Mouse (Mus musculus): ENCODE measurements around the gene Ppp2r5a.
"Not testable (repeated sequence)": the region's sequence is repeated elsewhere in the genome, so short reads cannot be mapped to it uniquely, and the experiment has no call there.

The Ppp2r5a gene

DNA sequence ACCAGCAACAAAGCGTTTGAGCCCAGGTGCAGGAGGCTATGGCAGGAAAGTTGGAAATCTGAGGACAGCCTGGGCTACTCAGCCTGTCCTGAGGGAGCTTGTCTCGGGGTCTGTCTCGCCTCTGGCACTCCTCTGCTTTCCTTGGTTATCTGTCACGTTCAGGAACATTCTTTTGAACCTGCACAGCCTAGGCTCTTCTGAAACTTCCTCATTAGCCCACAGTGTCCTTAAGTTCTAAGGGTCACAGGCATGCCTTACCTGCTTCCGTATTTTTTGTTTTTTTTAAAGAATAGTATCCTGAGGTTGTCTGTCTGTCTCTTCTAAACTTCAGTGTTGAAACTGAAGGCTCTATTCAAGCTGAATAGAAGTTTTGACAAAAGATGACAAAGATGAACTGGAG, at the start of gene Ppp2r5a:
Ppp2r5a (minus strand) TSS at position 199 of the 400 bp plus-strand sequence.
- no peak for DNase-seq (ENCODE audit: extremely low spot score)

DNA sequence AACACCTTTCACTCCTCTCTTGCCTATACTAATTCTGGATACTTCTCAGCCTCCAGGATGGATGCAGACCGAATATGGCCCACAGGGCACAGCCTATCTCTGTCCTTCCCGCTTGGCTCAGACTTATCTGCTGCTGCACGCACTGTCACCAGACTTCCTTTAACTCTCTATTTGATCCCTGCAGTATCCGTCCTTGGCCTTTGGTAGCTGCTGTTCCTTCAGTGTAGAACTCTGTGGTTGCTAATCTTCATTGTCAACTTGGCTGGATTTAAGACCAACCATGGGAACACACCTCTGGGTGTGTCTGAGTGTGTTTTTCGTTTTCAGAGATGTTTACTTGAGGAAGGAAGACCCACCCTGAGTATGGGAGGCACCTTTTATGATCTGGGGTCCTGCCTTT, 47.5 kb upstream of the Ppp2r5a start:
- no peak for DNase-seq (ENCODE audit: extremely low spot score)

DNA sequence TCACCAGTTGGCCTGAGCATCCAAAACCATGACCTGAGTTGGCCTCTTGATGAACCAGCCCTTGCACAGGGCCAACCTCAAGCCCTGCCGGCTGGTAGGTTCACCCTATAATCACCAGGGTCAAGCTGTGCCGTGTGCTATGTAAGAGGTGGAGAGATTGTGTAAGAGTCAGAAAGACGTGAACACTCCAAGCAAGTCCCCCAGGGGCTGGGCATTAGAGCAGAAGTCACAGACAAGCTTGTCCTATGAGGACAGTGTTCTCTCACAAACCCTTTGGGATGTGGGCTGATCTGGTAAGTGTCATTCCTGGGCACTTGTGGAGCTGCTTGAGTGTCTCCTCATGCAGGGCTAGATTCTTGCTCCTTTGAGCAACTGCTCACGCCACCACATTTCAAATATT, 46.5 kb upstream of the Ppp2r5a start:
- DNase-seq (ENCODE audit: extremely low spot score), result no peak

DNA sequence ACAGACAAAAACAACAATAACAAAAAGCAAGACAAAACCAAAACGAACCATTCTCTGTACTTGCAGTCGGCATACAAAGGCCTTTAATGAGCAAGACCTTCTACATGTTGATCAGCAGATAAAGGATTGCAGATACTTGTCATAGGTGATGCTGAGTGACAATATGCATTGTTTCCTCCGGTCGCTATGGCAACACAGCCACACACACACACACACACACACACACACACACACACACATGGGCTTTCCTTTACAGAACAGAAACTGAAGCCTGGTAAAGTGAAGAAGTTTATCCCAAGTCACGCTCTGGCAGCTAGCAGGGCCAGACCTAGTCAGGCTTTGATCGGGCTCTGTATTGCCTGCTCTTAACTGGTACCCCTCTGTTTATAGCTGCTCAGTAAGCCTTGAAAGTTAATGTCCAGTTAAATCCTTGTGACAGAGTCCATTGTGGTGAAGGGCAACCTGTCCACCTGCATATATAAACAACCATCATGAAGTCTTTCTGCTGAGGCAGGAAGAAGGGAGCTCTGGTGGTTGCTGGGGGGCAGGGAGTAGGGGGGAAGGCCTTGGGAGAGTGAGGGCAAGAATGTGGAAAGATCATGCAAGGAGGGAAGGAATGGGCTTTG, 44.4 kb upstream of the Ppp2r5a start:
- DNase-seq (ENCODE audit: extremely low spot score), result no peak

DNA sequence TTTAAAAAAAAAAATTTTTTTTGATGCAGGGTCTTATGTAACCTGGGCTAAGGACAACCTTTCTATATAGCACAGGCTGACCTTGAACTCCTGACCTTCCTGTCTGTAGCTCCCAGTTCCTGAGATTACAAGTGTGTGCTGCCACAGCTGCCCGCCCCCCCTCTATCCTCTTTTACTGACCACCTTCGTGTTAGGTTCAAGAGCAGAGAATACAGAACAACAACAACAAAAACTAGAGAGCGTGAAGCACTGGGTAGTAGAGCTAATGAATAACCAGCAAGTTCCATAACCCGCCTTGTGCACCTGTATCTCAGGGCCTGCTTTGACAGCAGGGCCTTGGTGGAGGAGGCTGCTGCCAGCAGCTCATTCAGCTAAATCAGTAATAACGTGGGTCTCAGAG, 43.2 kb upstream of the Ppp2r5a start:
- DNase-seq (ENCODE audit: extremely low spot score), result no peak

DNA sequence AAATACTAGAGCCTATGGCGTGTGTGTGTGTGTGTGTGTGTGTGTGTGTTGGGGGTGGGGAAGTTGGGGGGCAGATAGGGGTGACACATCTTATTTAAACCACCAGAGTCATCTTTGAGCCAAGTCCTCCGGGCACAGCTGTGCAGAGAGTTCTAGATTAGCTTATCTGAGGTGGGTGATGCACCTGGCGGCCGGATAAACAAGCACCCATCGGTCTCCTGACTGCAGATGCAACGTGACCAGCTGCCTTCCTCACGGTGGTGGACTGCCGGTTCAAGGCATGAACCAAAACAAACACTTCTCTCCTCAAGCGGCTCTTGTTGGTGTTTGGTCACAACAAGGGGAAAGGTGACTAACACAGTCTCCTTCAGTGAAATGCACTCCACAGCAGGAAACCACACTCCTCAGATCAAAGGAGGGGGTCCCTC, 42.8 kb upstream of the Ppp2r5a start:
- DNase-seq (ENCODE audit: extremely low spot score), result no peak

DNA sequence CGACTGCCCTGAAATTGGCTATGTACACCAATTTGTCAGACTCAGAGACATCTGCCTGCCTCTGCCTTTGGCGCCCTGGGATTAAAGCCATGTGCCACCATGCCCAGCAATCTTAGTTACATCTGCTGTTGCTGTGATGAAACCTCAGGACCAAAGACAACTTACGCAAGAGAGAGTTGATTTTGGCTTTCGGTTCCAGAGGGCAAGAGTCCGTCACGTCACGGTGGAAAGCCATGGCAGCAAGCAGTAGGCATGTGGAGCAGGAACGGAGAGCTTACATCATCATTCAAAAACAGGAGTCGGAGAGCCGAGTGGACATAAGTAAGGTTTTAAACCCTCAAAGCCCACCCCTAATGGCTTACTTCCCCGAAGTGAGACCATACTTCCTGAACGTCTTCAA, 42.3 kb upstream of the Ppp2r5a start:
- no peak for DNase-seq (ENCODE audit: extremely low spot score)

DNA sequence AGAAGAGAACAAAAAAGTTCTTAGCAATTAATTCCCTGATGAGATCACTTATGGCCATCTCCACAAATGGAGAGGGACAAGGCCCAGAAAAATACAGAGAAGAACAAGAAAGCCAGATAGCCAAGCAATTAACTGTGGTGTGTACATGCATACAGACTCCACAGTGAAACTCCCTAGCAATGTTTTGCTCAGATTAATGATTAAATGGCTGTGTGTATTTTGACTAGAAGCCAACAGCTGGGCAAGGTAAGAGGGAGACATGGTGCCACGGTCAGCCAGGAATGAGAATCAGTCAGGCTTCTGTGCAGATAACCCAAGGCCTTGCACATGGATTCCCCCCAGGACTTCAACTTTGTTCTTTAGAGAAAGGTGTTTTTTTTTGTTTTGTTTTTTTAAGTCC, 41.4 kb upstream of the Ppp2r5a start:
- DNase-seq (ENCODE audit: extremely low spot score), result no peak

DNA sequence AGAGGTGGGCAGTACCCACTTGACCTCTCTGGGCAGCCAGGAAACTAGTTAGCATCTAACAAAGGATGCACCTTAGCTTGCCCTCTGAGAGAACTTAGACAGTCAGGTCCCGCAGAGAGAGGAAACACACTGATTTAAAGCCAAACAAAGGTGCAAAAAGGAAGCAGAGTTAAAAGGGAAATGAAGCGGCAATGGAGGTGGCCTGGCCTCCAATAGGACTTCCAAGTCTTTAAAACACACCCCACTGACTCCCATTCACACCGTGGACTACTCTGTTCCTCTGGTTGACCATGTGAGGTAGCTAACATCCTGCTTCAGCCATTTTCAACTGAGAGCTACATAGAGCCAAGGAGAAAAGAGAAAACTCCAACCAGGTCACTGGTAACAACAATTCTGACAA, 35.9 kb upstream of the Ppp2r5a start:
- DNase-seq (ENCODE audit: extremely low spot score), result no peak

DNA sequence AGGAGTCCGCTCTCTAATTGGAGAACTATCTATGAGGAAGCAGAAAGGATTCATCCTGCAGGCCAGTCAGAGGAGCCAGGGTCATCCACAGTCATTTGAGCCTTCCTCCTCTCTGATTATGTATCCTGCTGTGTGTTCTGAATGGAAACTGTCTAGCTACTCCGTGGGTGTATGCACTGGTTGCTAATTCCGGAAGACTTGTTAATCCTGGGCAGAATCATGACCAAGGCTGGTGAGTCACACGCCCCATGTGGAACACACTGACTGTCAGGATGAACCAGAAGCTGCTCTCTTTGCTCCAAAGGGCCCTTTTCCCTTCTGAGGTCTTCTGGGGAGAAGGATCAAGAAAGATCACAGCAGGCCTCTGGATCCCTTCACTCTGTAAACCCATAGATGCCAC, 35.5 kb upstream of the Ppp2r5a start:
- DNase-seq (ENCODE audit: extremely low spot score), result no peak

DNA sequence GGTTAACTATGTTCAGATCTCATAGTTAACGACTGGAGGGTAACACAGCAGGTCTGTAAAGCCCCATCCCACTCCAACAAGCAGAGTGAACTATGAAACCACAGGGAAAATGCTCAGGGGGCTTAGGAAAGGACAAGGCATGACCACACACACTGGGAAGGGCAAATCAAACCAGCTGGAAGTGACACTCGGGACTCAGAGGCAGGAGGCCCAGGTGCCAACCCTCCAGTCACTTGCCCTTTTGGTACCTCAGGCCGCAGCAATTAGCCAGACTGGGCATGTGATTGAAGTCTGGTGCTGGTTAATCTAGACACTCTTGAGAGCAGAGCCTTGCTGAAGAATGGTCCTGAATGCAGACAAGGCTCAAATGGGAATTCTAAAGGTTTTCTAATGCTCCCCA, 33.6 kb upstream of the Ppp2r5a start:
- DNase-seq (ENCODE audit: extremely low spot score), result no peak

DNA sequence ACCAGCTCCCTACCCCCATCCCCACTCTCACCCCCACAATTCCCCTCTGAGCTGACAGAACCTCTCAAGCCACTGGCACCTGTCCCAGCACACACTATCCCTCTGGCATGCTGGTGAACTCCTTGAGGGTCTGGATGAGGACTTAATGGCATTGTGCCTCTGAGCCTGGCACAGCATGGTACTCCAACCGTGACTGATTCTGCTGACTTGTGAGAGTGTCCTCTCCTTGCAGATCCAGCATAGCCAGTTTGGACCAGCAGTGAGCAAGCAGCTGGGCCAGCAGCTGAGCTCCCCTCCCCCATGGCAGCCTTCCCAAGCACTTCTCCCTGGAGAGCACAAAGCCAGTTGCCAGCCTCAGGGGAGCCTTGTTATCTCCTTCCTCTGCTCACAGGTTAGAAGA, 32.3 kb upstream of the Ppp2r5a start:
- no peak for DNase-seq (ENCODE audit: extremely low spot score)

DNA sequence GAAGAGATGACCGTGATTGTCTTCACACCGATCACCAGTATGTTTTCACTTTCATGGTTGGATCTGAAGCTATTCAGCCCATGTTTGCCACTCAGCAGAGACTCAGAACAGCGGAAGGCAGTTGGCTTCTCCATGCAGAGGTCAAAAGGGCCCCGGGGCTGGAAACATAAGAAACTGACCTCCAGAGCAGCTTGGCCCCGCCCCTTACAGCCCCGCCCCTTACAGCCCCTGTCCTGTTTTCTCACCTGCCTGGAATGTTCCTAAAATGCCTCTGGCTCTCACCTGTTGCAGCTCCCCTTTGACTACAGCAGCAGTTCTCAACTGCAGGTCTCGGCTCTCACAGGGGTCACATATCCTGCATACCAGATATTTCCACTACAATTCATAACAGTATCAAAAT, 29.5 kb upstream of the Ppp2r5a start:
- DNase-seq (ENCODE audit: extremely low spot score), result no peak

DNA sequence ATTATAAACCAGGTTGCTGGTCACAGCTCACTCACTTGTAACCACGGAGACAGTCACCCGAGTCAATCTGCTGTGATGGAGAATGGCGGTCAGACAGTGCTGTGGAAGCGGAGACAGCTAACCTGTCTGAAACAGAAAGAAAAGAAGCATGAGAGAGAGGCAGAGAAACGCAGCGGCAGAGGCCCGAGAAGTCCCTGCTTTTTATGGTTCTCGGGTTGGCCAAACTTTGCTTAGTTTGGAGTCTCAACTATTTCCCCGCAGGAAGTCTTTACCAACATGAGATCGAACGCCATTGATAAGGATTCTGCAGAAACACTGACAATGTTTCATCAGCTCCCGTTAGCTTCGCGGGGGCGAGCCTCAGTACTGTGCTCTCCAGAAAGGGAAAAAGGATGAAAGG, 29.0 kb upstream of the Ppp2r5a start:
- no peak for DNase-seq (ENCODE audit: extremely low spot score)

DNA sequence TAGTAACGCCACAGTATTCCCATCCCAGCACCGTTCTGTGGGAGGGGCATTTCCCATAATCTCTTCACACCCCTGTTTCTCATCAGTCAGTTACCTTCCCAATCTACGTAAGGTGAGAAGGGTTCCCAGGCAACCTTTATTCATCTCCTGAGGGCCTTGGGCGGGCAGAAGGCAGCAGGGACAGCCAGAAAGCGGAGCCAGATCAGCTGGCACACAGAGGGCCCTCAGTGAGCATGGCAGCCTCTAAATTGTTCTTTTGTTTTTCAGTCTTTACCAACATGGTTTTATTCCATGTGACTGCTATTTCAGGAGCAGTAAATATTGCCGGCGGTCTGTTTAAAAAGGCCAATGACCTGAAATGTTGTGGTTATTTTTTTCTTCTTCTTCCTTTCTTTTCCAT, 27.0 kb upstream of the Ppp2r5a start:
- DNase-seq (ENCODE audit: extremely low spot score), result no peak

DNA sequence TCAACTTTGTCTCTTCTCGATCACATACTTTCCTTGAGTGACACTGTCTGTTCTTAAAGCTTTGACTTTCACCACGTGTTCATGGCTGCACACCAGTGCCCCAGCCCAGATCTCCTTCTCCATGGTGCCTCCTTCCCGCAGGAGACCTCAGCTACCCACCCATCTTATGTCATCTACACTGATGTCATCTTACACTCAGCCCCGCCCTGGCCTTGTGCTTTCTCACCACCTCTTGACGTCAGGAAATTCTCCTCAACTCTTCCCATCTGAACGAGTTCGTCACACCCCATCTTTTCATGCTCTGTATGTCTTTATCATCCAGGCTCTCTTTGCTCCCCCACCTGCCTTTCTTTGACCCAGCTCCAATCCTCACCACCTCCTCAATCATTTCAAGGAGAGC, 22.8 kb upstream of the Ppp2r5a start:
- DNase-seq (ENCODE audit: extremely low spot score), result no peak

DNA sequence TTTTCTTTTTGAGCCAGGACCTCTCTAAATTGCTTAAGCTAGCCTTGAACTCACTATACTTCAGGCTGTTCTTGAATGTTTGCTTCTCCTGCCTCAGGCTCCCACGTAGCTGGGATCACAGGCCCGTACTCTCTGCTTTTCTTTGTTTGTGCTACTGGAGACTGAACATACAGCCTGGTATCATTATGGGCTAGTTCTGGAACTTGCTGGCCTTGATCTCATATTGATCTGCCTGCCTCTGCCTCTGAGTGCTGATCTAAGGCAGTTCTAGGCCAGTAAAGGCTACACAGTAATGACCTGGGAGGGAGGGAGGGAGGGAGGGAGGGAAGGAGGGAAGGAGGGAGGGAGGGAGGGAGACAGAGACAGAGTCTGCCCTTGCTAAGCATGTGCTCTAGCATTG, 20.1 kb upstream of the Ppp2r5a start:
- no peak for DNase-seq (ENCODE audit: extremely low spot score)

DNA sequence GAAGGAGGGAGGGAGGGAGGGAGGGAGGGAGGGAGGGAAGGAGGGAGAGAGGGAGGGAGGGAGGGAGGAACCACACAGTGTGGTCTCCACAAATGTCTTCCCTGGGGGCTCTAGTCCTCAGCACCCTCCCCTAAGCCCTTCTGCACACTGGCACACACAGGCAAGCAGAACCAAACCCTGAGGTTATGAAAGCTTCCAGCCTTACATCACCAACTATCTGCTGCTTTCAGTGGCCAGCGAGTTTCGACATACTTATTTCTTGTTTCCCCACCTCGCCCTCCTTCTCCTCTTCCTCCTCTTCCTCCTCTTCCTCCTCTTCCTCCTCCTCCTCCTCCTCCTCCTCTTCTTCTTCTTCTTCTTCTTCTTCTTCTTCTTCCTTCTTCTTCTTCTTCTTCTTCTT, 19.6 kb upstream of the Ppp2r5a start:
- DNase-seq (ENCODE audit: extremely low spot score), result not testable (repeated sequence)

DNA sequence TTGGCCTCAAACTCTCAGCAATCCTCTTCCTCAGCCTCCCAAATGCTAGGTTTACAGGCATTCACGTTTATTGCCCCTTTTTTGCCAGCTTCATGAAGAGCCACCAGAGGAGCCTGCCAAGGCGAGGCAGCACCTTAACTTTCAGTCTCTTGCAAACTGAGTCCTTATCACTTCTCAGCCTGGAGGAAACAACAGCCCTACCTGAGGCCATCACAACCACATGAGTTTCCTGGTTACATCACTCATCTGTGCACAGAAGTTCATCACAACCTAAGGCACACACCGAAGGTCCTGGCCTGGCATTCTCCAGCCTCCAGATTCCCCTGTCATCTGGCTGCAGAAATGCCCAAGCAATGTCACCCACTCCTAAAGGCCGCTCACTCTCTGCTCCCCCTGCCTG, 19.1 kb upstream of the Ppp2r5a start:
- DNase-seq (ENCODE audit: extremely low spot score), result no peak

DNA sequence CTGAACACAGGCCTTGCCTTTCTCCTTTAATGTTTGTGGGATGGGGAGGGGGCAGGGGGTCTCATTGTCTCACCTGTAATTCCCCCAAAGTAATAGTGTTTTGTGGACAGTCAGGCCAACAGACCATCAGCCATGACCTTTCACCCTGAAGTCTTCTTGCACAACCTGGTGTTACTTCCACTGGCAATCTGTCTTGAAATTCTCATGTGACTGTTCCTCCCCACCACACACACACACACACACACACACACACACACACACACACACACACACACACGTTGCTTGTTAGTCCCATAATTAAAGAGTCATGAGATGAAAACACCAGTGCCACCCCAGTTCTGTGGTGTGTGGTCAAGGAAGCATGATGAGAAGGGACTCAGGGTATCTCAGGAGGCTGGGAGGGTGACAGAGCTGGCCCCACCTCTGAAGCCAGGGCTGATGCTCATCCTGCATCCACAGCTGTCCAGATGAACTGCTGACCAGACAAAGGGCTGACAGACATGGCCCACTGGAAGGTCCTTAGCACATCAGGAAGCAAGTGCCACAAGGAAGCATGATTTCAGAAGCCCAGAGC, 18.4 kb upstream of the Ppp2r5a start:
- DNase-seq (ENCODE audit: extremely low spot score), result no peak

DNA sequence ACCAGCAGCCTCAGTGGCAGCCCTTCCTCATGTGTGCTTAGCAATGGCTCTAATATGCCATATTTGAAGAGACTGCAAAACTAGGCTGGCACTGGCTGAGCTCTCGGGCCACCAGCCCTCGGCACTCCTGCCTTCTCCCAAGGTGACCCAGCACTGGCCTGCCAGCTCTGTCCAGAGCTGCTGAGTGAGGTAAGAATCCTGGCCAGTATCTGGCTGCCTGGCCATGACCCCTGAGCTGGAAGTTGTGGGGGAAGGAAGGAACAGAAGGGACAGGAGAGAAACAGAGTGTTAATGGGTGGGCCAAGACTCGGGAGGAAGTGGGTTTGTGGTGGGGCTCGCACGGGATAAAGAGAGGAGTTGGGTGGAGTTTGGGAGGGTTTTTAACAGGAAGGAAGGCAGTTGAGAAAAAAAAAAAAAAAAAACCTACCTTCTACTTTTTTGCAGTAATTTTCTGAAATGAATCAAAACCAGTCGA, 17.9 kb upstream of the Ppp2r5a start:
- no peak for DNase-seq (ENCODE audit: extremely low spot score)

DNA sequence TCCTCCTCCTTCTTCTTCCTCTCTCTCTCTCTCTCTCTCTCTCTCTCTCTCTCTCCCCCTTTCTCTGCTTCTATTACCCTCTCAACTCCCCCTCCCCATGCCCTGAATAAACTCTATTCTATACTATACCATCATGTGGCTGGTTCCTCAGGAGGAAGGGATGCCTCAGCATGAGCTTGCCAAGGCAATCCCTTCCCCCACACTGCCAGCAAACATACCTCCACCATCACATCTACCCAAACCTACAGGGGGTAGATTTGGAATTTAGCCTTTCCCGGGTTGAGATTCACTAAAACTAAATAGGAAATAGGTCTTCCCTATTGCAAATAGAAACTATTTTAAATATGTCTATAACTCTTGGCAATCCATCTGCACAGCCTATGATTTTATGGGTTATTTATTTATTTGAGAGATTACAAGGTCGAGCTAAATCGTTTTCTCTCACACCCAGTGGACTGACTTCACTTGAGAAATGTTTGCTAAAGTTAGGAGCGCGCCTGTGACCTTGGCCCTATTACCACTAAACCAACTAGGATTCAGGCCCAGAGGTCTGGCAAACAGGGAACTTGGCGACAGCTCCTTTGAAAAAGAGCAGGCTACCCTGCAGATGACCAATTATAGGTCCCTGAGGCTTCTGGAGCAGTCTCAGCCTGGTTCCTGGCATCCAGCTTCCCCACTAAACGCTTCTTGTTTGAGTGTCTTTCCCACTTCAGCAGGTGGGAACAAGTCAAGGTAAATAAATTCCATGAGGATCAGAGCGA, 17.1 kb upstream of the Ppp2r5a start:
- DNase-seq (ENCODE audit: extremely low spot score), result no peak

DNA sequence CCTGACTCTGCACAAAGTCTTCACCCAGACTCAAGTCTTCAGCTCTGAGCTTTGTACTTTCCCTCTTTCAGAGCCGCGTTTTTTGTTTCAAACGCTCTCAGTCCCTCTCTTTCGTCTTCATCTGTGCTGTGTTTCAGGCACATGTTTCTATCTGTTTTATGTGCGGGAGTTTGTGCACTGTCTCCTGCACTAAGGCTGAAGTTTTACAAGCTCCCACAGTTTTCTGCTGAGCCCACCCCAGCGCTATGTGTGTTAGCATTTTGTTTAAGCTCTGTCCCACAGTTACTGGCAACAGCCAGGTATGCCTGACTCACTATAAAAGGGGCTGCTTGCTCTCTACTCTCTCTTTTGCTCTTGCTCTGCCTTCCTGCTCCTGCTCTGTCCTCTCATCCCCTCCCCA, 16.3 kb upstream of the Ppp2r5a start:
- no peak for DNase-seq (ENCODE audit: extremely low spot score)

Data from embryo, embryonic 9.5 days (tissue).